Mouse (Mus musculus): Measurements from ENCODE around the gene Car15. TPM values are rescaled to one million over a fixed set of nuclear protein-coding genes. Genes with fewer than 3 reads are reported as not detected.
A peak's percentile ranks its signal among the peaks of the same experiment; 100 is the strongest.

Car15 gene
- polyA plus RNA-seq, 1 experiment from 2014 or later = 1.5 TPM

GRCm38 (mm10) chr16:17813173-17813572 is 25.0 kb downstream of the Car15 start:
- no peak overlapping the region for H3K4me2 ChIP-seq
- no peak overlapping the region for H3K4me3 ChIP-seq
- ATAC-seq (ENCODE audit: insufficient number of reproducible peaks, low FRiP score) = no peak
- peaks cover 38% of the 10 kb centered on the region for H3K27me3 ChIP-seq (replicated peaks)
- H3K9ac ChIP-seq = no peak overlapping the region
- H3K36me3 ChIP-seq = no peaks in the 10 kb centered on the region
- no peak overlapping the region for H3K27ac ChIP-seq (ENCODE audit: poor library complexity, severe bottlenecking)
- H3K4me1 ChIP-seq (replicated peaks) = peaks cover 36% of the 10 kb centered on the region
- WGBS = 29% methylated on average over 4 of the region's 4 CpGs
- H3K9me3 ChIP-seq (replicated peaks) = no peaks in the 10 kb centered on the region

DNA sequence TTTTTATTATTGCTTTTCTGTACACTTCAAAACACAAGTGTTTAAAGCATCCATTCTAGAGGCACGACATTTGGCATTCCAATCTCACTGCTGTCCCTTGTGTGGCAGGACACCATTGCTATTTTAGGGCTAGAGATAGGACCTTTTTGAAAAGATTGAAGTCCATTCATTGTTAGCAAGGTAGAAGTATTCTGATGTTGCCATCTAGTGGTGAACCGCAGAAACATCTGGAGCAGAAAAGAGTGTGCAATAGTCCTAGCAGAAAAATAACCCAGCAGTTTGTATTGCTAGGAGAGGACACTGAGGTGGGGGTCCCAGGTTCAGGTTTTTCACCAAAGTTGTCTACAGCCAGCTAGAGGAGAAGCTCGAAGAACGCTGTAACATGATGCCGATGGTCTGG is 26.0 kb downstream of the Car15 start:
- Histone ChIP-seq H3K27me3 (replicated peaks) (peaks cover 36% of the 10 kb centered on the region), H3K4me1 (replicated peaks) (peaks cover 46% of the 10 kb centered on the region), H3K9ac (no peak overlapping the region), H3K4me2 (no peak overlapping the region), H3K4me3 (no peak overlapping the region), H3K36me3 (0 out of 2 replicates have a peak, but pooled peaks cover 3% of the 10 kb centered on the region), H3K9me3 (replicated peaks) (no peaks in the 10 kb centered on the region), H3K27ac (ENCODE audit: poor library complexity, severe bottlenecking) (no peak overlapping the region)
- WGBS = 5% methylated on average over 5 of the region's 5 CpGs
- no peak for ATAC-seq (ENCODE audit: insufficient number of reproducible peaks, low FRiP score)

DNA sequence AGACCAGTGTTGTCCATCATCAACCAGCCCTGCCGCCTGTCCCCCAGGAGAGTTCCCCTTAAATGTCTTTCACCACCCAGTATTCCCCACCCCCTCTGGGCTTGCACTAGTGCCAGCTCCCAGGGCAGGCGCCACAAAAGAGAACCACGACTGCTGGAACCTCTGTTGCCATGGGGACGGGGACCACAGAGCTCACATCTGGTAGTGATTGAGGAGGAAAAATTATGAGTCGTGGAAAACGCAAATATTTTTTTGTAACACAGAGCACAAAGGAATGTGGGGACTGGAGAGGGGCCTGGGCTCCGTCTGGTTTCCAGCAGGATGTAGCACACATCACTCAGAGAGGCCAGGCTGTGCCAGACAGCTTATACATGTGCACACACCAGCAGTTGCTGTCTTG is 28.5 kb downstream of the Car15 start:
- Histone ChIP-seq H3K36me3 (peaks cover 3% of the 10 kb centered on the region; the same call in 1 of the 2 replicates), H3K4me3 (no peak overlapping the region), H3K9me3 (replicated peaks) (no peaks in the 10 kb centered on the region), H3K9ac (peak overlapping the region; percentile 18; the same call in 1 of the 2 replicates), H3K27me3 (replicated peaks) (peaks cover 44% of the 10 kb centered on the region), H3K27ac (ENCODE audit: poor library complexity, severe bottlenecking) (peak overlapping the region; percentile 41), H3K4me2 (no peak overlapping the region), H3K4me1 (replicated peaks) (peaks cover 53% of the 10 kb centered on the region)
- WGBS = 36% methylated on average over 7 of the region's 7 CpGs
- ATAC-seq (ENCODE audit: insufficient number of reproducible peaks, low FRiP score) = peak; percentile 34

DNA sequence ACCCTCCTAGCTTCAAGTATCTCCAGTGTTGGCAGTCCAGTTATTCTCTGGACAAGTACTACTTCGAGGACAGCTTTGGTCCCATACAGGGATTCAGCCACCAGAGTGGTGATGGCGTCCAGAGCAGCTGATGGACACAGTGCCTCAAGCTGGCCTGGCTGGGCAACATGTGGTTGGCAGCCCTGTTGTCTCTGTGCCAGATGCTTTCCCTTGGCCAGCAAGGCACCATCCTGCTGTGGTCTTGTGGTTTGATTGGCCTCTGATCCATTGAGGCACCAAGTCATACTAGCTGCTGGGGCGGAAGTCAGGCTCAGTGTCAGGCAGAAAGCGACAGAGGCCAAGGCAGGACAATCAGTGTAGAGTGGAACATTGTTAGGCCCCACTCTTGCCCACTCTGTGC is 29.0 kb downstream of the Car15 start:
- peak overlapping the region; percentile 18; the same call in 1 of the 2 replicates for H3K9ac ChIP-seq
- WGBS = 75% methylated on average over 4 of the region's 4 CpGs
- no peak for ATAC-seq (ENCODE audit: insufficient number of reproducible peaks, low FRiP score)

GRCm38 (mm10) chr16:17807192-17808009 is 30.8 kb downstream of the Car15 start:
- 6% methylated on average over 68 of the region's 73 CpGs for WGBS
- peaks cover 56% of the 10 kb centered on the region for H3K27me3 ChIP-seq (replicated peaks)

More for the DNA sequence above, 29.0 kb downstream of the Car15 start:
- Histone ChIP-seq H3K4me1 (replicated peaks) (peaks cover 59% of the 10 kb centered on the region), H3K9me3 (replicated peaks) (no peaks in the 10 kb centered on the region), H3K4me2 (no peak overlapping the region), H3K36me3 (peaks cover 3% of the 10 kb centered on the region; the same call in 1 of the 2 replicates), H3K4me3 (no peak overlapping the region), H3K27ac (ENCODE audit: poor library complexity, severe bottlenecking) (peak overlapping the region; percentile 41; the same call in 1 of the 2 replicates), H3K27me3 (replicated peaks) (peaks cover 46% of the 10 kb centered on the region)

GRCm38 (mm10) chr16:17806581-17807191 is 31.5 kb downstream of the Car15 start:
- no peak for ATAC-seq (ENCODE audit: insufficient number of reproducible peaks, low FRiP score)
- Histone ChIP-seq H3K9me3 (replicated peaks) (no peaks in the 10 kb centered on the region), H3K27ac (ENCODE audit: poor library complexity, severe bottlenecking) (no peak overlapping the region), H3K27me3 (replicated peaks) (peaks cover 63% of the 10 kb centered on the region), H3K4me3 (peak overlapping the region; percentile 52), H3K36me3 (peaks cover 3% of the 10 kb centered on the region; the same call in 1 of the 2 replicates), H3K9ac (peak overlapping the region; percentile 72), H3K4me2 (peak overlapping the region; percentile 95), H3K4me1 (replicated peaks) (peaks cover 71% of the 10 kb centered on the region)
- 8% methylated on average over 50 of the region's 50 CpGs for WGBS

More at GRCm38 (mm10) chr16:17807192-17808009, 30.8 kb downstream of the Car15 start:
- Histone ChIP-seq H3K4me1 (replicated peaks) (peaks cover 67% of the 10 kb centered on the region), H3K9ac (peak overlapping the region; percentile 72), H3K36me3 (peaks cover 3% of the 10 kb centered on the region; the same call in 1 of the 2 replicates), H3K4me3 (peak overlapping the region; percentile 52), H3K27ac (ENCODE audit: poor library complexity, severe bottlenecking) (peak overlapping the region; percentile 13; the same call in 1 of the 2 replicates), H3K4me2 (peak overlapping the region; percentile 95), H3K9me3 (replicated peaks) (no peaks in the 10 kb centered on the region)
- ATAC-seq (ENCODE audit: insufficient number of reproducible peaks, low FRiP score) = peak; percentile 68

- 28% methylated on average over 7 of the region's 7 CpGs for WGBS
- Histone ChIP-seq H3K36me3 (peaks cover 3% of the 10 kb centered on the region; the same call in 1 of the 2 replicates), H3K27me3 (replicated peaks) (peaks cover 80% of the 10 kb centered on the region), H3K4me2 (peak overlapping the region; percentile 70), H3K9ac (no peak overlapping the region), H3K27ac (ENCODE audit: poor library complexity, severe bottlenecking) (no peak overlapping the region), H3K4me3 (no peak overlapping the region), H3K4me1 (replicated peaks) (peaks cover 68% of the 10 kb centered on the region), H3K9me3 (replicated peaks) (no peaks in the 10 kb centered on the region)
- no peak for ATAC-seq (ENCODE audit: insufficient number of reproducible peaks, low FRiP score)
Measured at GRCm38 (mm10) chr16:17804982-17805381, 33.2 kb downstream of the Car15 start.

DNA sequence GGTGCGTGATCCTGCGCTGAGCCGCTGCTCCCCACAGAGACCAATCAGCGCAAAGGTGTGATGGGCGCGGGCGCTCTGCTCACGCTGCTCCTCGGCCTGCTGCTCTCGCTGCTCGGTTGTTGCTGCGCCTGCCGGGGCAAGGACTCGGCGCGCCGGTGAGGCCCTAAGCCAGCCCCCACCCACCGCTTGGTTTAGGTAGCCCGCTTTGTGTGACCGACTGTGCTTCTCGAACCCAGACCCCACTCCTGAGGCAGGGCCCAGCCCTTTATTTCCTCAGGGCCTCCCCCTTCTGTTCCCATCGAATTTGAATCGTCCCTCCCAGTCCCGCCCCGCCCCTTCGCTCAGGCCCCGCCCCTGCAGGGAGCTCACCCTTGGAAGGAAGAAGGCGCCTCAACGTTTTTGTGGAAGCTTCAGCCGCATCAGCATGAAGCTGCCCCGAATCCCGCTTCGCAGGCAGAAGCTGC is 33.7 kb downstream of the Car15 start:
- 6% methylated on average over 33 of the region's 33 CpGs for WGBS
- H3K9me3 ChIP-seq (replicated peaks) = no peaks in the 10 kb centered on the region
- peak overlapping the region; percentile 40 for H3K4me3 ChIP-seq
- peaks cover 3% of the 10 kb centered on the region; the same call in 1 of the 2 replicates for H3K36me3 ChIP-seq
- 0 out of 2 replicates have a peak overlapping the region, but pooled peaks have one; percentile 37 for H3K9ac ChIP-seq
- no peak overlapping the region for H3K27ac ChIP-seq (ENCODE audit: poor library complexity, severe bottlenecking)
- H3K27me3 ChIP-seq (replicated peaks) = peaks cover 85% of the 10 kb centered on the region
- H3K4me2 ChIP-seq = peak overlapping the region; percentile 70
- ATAC-seq (ENCODE audit: insufficient number of reproducible peaks, low FRiP score) = no peak
- H3K4me1 ChIP-seq (replicated peaks) = peaks cover 65% of the 10 kb centered on the region

DNA sequence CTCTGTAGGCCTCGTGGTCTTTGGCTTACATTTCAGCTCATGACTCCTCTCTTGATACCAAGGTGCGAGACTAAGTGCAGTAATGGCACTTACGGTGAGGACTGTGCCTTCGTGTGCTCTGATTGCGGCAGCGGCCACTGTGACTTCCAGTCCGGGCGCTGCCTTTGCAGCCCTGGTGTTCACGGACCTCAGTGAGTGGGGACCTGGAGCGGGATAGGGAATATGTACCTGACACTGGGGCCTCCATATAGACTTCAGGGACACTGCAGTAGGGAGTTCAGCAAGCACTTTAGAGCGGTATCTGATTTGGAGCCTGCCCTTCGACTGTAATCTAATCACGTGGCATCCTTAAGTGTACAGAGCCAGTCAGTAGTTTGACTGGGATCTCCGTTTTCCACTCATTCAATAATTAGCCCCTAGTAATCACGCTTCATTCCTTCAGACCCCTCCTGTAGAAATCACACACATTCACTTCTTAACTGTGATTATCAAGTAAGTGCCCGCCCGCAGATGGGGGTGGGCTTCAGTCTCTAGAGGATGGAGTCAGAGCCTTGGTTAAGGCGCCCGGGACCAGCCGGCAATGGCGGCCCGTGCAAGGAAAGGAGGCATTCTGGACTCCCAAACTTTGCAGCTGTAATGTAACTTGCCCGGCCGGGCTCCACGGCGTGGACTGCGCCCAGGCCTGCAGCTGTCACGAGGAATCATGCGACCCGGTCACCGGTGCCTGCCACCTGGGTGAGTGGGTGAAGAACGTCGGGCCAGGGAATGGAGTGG is 34.3 kb downstream of the Car15 start:
- Histone ChIP-seq H3K27me3 (replicated peaks) (peaks cover 86% of the 10 kb centered on the region), H3K27ac (ENCODE audit: poor library complexity, severe bottlenecking) (no peak overlapping the region), H3K4me3 (peak overlapping the region; percentile 44), H3K36me3 (peaks cover 3% of the 10 kb centered on the region; the same call in 1 of the 2 replicates), H3K4me2 (peak overlapping the region; percentile 74), H3K4me1 (replicated peaks) (peaks cover 66% of the 10 kb centered on the region), H3K9ac (peak overlapping the region; percentile 48; the same call in 1 of the 2 replicates), H3K9me3 (replicated peaks) (no peaks in the 10 kb centered on the region)
- WGBS = 20% methylated on average over 33 of the region's 33 CpGs
- ATAC-seq (ENCODE audit: insufficient number of reproducible peaks, low FRiP score) = no peak

DNA sequence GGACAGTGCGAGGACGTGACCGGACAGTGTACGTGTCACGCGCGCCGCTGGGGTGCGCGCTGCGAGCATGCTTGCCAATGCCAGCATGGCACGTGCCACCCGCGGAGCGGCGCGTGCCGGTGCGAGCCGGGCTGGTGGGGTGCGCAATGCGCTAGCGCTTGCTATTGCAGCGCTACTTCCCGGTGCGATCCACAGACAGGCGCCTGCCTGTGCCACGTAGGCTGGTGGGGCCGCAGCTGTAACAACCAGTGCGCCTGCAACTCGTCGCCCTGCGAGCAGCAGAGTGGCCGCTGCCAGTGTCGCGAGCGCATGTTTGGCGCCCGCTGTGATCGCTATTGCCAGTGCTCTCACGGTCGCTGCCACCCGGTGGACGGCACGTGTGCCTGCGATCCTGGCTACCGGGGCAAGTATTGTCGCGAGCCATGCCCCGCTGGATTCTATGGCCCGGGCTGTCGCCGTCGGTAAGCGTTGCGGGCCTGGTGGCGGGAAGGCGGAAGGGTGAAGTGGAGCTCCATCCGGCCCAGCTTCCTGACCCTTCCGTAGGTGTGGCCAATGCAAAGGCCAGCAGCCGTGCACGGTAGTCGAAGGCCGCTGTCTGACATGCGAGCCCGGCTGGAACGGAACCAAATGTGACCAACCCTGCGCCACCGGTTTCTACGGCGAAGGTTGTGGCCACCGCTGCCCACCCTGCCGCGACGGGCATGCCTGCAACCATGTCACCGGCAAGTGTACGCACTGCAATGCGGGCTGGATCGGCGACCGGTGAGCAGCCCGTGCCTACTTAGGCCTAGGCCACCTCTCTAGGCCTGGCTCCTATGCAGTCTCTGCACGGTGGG is 35.1 kb downstream of the Car15 start:
- 5% methylated on average over 83 of the region's 83 CpGs for WGBS
- Histone ChIP-seq H3K4me2 (peak overlapping the region; percentile 74), H3K36me3 (peaks cover 3% of the 10 kb centered on the region; the same call in 1 of the 2 replicates), H3K27me3 (replicated peaks) (peaks cover 83% of the 10 kb centered on the region), H3K27ac (ENCODE audit: poor library complexity, severe bottlenecking) (no peak overlapping the region), H3K4me3 (peak overlapping the region; percentile 44), H3K9me3 (replicated peaks) (no peaks in the 10 kb centered on the region), H3K4me1 (replicated peaks) (peaks cover 70% of the 10 kb centered on the region), H3K9ac (peak overlapping the region; percentile 48)
- ATAC-seq (ENCODE audit: insufficient number of reproducible peaks, low FRiP score) = no peak
